Mouse (Mus musculus) intestine, embryonic 15.5 days (tissue): Measurements from ENCODE around the gene Usp49. TPM values are rescaled to one million over a fixed set of nuclear protein-coding genes. Genes with fewer than 3 reads are reported as not detected.

Experiments
- ATAC-seq: fragments of 200-750 bp; cut with Nextera tagmentation; 2 replicates; pipeline ENCODE4 v1.8.0; 2017; ENCODE audit warnings: moderate TSS enrichment, moderate library complexity
- H3K27ac ChIP-seq: fragments of 300-500 bp; sonication (generic); 2 replicates; pipeline ENCODE4 v1.5.1; 2015; ENCODE audit warnings: mild to moderate bottlenecking, inconsistent platforms
- H3K27me3 ChIP-seq: fragments of 300-500 bp; sonication (generic); replicated peaks from 2 replicates; pipeline ENCODE4 v1.6.1; 2015; ENCODE audit warnings: inconsistent platforms
- H3K36me3 ChIP-seq: fragments of 300-500 bp; sonication (generic); 2 replicates; pipeline ENCODE4 v1.6.1; 2015; ENCODE audit warnings: inconsistent platforms
- H3K4me1 ChIP-seq: fragments of 300-500 bp; sonication (generic); replicated peaks from 2 replicates; pipeline ENCODE4 v1.6.1; 2015; ENCODE audit warnings: inconsistent platforms
- H3K4me2 ChIP-seq: fragments of 300-500 bp; sonication (generic); replicated peaks from 2 replicates; pipeline ENCODE4 v1.6.1; 2015; ENCODE audit warnings: mild to moderate bottlenecking, inconsistent platforms
- H3K4me3 ChIP-seq: fragments of 300-500 bp; sonication (generic); replicated peaks from 2 replicates; pipeline ENCODE4 v1.5.1; 2015; ENCODE audit warnings: inconsistent platforms
- H3K9ac ChIP-seq: fragments of 300-500 bp; sonication (generic); 2 replicates; pipeline ENCODE4 v1.6.1; 2015; ENCODE audit warnings: inconsistent platforms
- H3K9me3 ChIP-seq: fragments of 300-500 bp; sonication (generic); 2 replicates; pipeline ENCODE4 v1.6.1; 2016; ENCODE audit warnings: inconsistent platforms
- WGBS: fragments of 180-500 bp; shearing (Covaris S2); methylation state at CpG from one replicate; pipeline ENCODE4 v1.1.7; 2015; 5-methylcytosine and 5-hydroxymethylcytosine counted together
- polyA plus RNA-seq: library from polyadenylated mRNA; unstranded; fragments of >200 nt; fragmentation: Nextera tagmentation; extraction: Ambion mirVana; gene quantifications from 2 replicates; pipeline ENCODE4 v1.2.1, GENCODE M21; 2015

Gene Usp49
- 5.9 and 6.3 TPM in 2 replicates for polyA plus RNA-seq

- peak within 1 kb of the TSS; percentile 97 for H3K4me2 ChIP-seq
These were observed at the start of gene Usp49 for GRCm38 (mm10) chr17:47630678-47631065. Usp49 (plus strand) TSS chr17:47630690.

GRCm38 (mm10) chr17:47580962-47581361, 49.5 kb upstream of the Usp49 start:
- WGBS = 79% methylated on average over 4 of the region's 4 CpGs
- Histone ChIP-seq H3K4me1 (no peaks in the 10 kb centered on the region), H3K9ac (no peak overlapping the region), H3K27ac (no peak overlapping the region), H3K4me3 (no peak overlapping the region), H3K4me2 (no peak overlapping the region), H3K27me3 (no peaks in the 10 kb centered on the region), H3K36me3 (no peaks in the 10 kb centered on the region), H3K9me3 (no peaks in the 10 kb centered on the region)
- no peak for ATAC-seq

More at GRCm38 (mm10) chr17:47630678-47631065, at the start of gene Usp49:
- Histone ChIP-seq H3K4me1 (peaks cover 9% of the 10 kb centered on the region), H3K4me3 (peak within 1 kb of the TSS; percentile 80), H3K9ac (peak within 1 kb of the TSS; percentile 76), H3K27me3 (no peaks in the 10 kb centered on the region), H3K36me3 (peaks cover 3% of the 10 kb centered on the region; the same call in 1 of the 2 replicates), H3K27ac (peak within 1 kb of the TSS; percentile 95), H3K9me3 (no peaks in the 10 kb centered on the region)
- WGBS = 0% methylated on average over 3 of the region's 3 CpGs
- ATAC-seq = no peak

- Histone ChIP-seq H3K27ac (no peak overlapping the region), H3K4me2 (no peak overlapping the region), H3K9me3 (no peaks in the 10 kb centered on the region), H3K4me3 (no peak overlapping the region), H3K4me1 (peaks cover 5% of the 10 kb centered on the region; the same call in 1 of the 2 replicates), H3K36me3 (no peaks in the 10 kb centered on the region), H3K9ac (no peak overlapping the region), H3K27me3 (no peaks in the 10 kb centered on the region)
- WGBS = 81% methylated on average over 8 of the region's 8 CpGs
- ATAC-seq = no peak
These were observed 42.0 kb upstream of the Usp49 start for GRCm38 (mm10) chr17:47588517-47588916.

- Histone ChIP-seq H3K4me3 (no peak overlapping the region), H3K4me1 (peaks cover 7% of the 10 kb centered on the region), H3K9me3 (no peaks in the 10 kb centered on the region), H3K36me3 (no peaks in the 10 kb centered on the region), H3K4me2 (no peak overlapping the region), H3K27me3 (no peaks in the 10 kb centered on the region), H3K27ac (no peak overlapping the region), H3K9ac (no peak overlapping the region)
- 73% methylated on average over 3 of the region's 3 CpGs for WGBS
- ATAC-seq = no peak
These were observed 39.4 kb upstream of the Usp49 start for GRCm38 (mm10) chr17:47591073-47591472.

- ATAC-seq = peak; percentile 84
- Histone ChIP-seq H3K27ac (peak overlapping the region; percentile 96), H3K36me3 (peaks cover 6% of the 10 kb centered on the region), H3K4me3 (peak overlapping the region; percentile 94), H3K4me1 (peaks cover 28% of the 10 kb centered on the region), H3K9me3 (no peaks in the 10 kb centered on the region), H3K4me2 (peak overlapping the region; percentile 79), H3K27me3 (no peaks in the 10 kb centered on the region), H3K9ac (peak overlapping the region; percentile 89)
- WGBS = under 1% methylated on average over 63 of the region's 63 CpGs
These were observed 37.2 kb upstream of the Usp49 start for GRCm38 (mm10) chr17:47593215-47593853.

- Histone ChIP-seq H3K9me3 (no peaks in the 10 kb centered on the region), H3K27ac (peak overlapping the region; percentile 96), H3K4me2 (peak overlapping the region; percentile 79), H3K36me3 (peaks cover 10% of the 10 kb centered on the region), H3K4me3 (peak overlapping the region; percentile 94), H3K27me3 (no peaks in the 10 kb centered on the region), H3K9ac (peak overlapping the region; percentile 89), H3K4me1 (peaks cover 31% of the 10 kb centered on the region)
- under 1% methylated on average over 13 of the region's 13 CpGs for WGBS
- ATAC-seq = no peak
These were observed 36.7 kb upstream of the Usp49 start for GRCm38 (mm10) chr17:47593854-47594182.

- no peaks in the 10 kb centered on the region for H3K27me3 ChIP-seq
- peaks cover 10% of the 10 kb centered on the region for H3K36me3 ChIP-seq
- peak; percentile 11; the same call in 1 of the 2 replicates for ATAC-seq
- H3K9me3 ChIP-seq = no peaks in the 10 kb centered on the region
- H3K27ac ChIP-seq = peak overlapping the region; percentile 96
- peak overlapping the region; percentile 94 for H3K4me3 ChIP-seq
- peaks cover 31% of the 10 kb centered on the region for H3K4me1 ChIP-seq
- under 1% methylated on average over 41 of the region's 43 CpGs for WGBS
- H3K4me2 ChIP-seq = peak overlapping the region; percentile 79
- H3K9ac ChIP-seq = peak overlapping the region; percentile 89
These were observed 36.1 kb upstream of the Usp49 start for GRCm38 (mm10) chr17:47594183-47594968.

GRCm38 (mm10) chr17:47594969-47595247, 35.6 kb upstream of the Usp49 start:
- Histone ChIP-seq H3K4me2 (peak overlapping the region; percentile 79), H3K4me1 (peaks cover 31% of the 10 kb centered on the region), H3K9ac (peak overlapping the region; percentile 89), H3K27me3 (no peaks in the 10 kb centered on the region), H3K4me3 (peak overlapping the region; percentile 94), H3K27ac (peak overlapping the region; percentile 96), H3K36me3 (peaks cover 10% of the 10 kb centered on the region), H3K9me3 (no peaks in the 10 kb centered on the region)
- ATAC-seq = no peak
- WGBS = 0% methylated on average over 9 of the region's 9 CpGs

- under 1% methylated on average over 21 of the region's 21 CpGs for WGBS
- Histone ChIP-seq H3K4me2 (peak overlapping the region; percentile 79), H3K4me3 (peak overlapping the region; percentile 94), H3K36me3 (peaks cover 10% of the 10 kb centered on the region), H3K9me3 (no peaks in the 10 kb centered on the region), H3K27ac (peak overlapping the region; percentile 96), H3K27me3 (no peaks in the 10 kb centered on the region), H3K9ac (peak overlapping the region; percentile 89), H3K4me1 (peaks cover 31% of the 10 kb centered on the region)
- peak; percentile 86 for ATAC-seq
These were observed 35.0 kb upstream of the Usp49 start for GRCm38 (mm10) chr17:47595248-47596161.

- H3K27ac ChIP-seq = peak overlapping the region; percentile 96
- no peak for ATAC-seq
- peaks cover 15% of the 10 kb centered on the region for H3K36me3 ChIP-seq
- H3K4me3 ChIP-seq = peak overlapping the region; percentile 94
- peak overlapping the region; percentile 89 for H3K9ac ChIP-seq
- peak overlapping the region; percentile 79 for H3K4me2 ChIP-seq
- H3K9me3 ChIP-seq = no peaks in the 10 kb centered on the region
- 20% methylated on average over 6 of the region's 6 CpGs for WGBS
- H3K4me1 ChIP-seq = peaks cover 32% of the 10 kb centered on the region
- H3K27me3 ChIP-seq = no peaks in the 10 kb centered on the region
These were observed 34.2 kb upstream of the Usp49 start for GRCm38 (mm10) chr17:47596162-47596838.

- no peaks in the 10 kb centered on the region for H3K9me3 ChIP-seq
- peaks cover 32% of the 10 kb centered on the region for H3K4me1 ChIP-seq
- H3K4me2 ChIP-seq = peak overlapping the region; percentile 79
- peak overlapping the region; percentile 96 for H3K27ac ChIP-seq
- peak overlapping the region; percentile 89 for H3K9ac ChIP-seq
- peak overlapping the region; percentile 94 for H3K4me3 ChIP-seq
- WGBS = 47% methylated on average over 5 of the region's 5 CpGs
- no peak for ATAC-seq
- peaks cover 20% of the 10 kb centered on the region for H3K36me3 ChIP-seq
- no peaks in the 10 kb centered on the region for H3K27me3 ChIP-seq
These were observed 33.7 kb upstream of the Usp49 start for GRCm38 (mm10) chr17:47596839-47597164.
